8 mouse cellular contexts compared by ENCODE assay signal in genomic region chr6:107530621-107531285, GRCm38 (mm10). TPM values are rescaled to one million over a fixed set of nuclear protein-coding genes. Genes with fewer than 3 reads are reported as not detected.
DNase-seq lines count a peak whose midpoint lies in the region; ATAC-seq and TF ChIP-seq lines count a peak whose summit lies in the region.

No protein-coding gene starts in this region.

- no peaks in the 10 kb centered on the region for H3K4me1 ChIP-seq in kidney, postnatal 0 days (replicated peaks; ENCODE audit: insufficient read depth, low read length)
- peaks cover 34% of the 10 kb centered on the region for H3K4me1 ChIP-seq in forebrain, embryonic 14.5 days (ENCODE audit: control insufficient read depth, insufficient read depth, low read length)
- H3K4me1 ChIP-seq in liver, embryonic 12.5 days, result 0 out of 2 replicates have a peak, but pooled peaks cover 6% of the 10 kb centered on the region
- no peaks in the 10 kb centered on the region for H3K4me1 ChIP-seq in stomach, postnatal 0 days (replicated peaks; ENCODE audit: control insufficient read depth, insufficient read depth)

- H3K27me3 ChIP-seq in kidney, postnatal 0 days (ENCODE audit: insufficient read depth, low read length), result no peaks in the 10 kb centered on the region
- no peaks in the 10 kb centered on the region for H3K27me3 ChIP-seq in forebrain, embryonic 14.5 days (replicated peaks; ENCODE audit: control insufficient read depth, insufficient read depth, low read length)
- H3K27me3 ChIP-seq in liver, embryonic 12.5 days (replicated peaks), result peaks cover 38% of the 10 kb centered on the region
- no peaks in the 10 kb centered on the region for H3K27me3 ChIP-seq in stomach, postnatal 0 days (ENCODE audit: control insufficient read depth, insufficient read depth, low read length)

- no peak for TF ChIP-seq CTCF in kidney, postnatal 0 days (IDR thresholded peaks at IDR 0.05; ENCODE audit: low read depth)
- TF ChIP-seq CTCF in stomach, postnatal 0 days (IDR thresholded peaks at IDR 0.05; ENCODE audit: low read depth), result no peak

- H3K9me3 ChIP-seq in kidney, postnatal 0 days (replicated peaks; ENCODE audit: low read length), result no peaks in the 10 kb centered on the region
- no peaks in the 10 kb centered on the region for H3K9me3 ChIP-seq in forebrain, embryonic 14.5 days (replicated peaks; ENCODE audit: control insufficient read depth, low read length)
- H3K9me3 ChIP-seq in liver, embryonic 12.5 days (replicated peaks), result no peaks in the 10 kb centered on the region
- H3K9me3 ChIP-seq in stomach, postnatal 0 days (ENCODE audit: control insufficient read depth, low read length), result no peaks in the 10 kb centered on the region

- TF ChIP-seq EP300 in stomach, postnatal 0 days (optimal IDR thresholded peaks at IDR 0.05), result no peak

- ATAC-seq in kidney, postnatal 0 days (replicated peaks; ENCODE audit: low FRiP score, low read depth), result no peak; the same call in 1 of the 2 replicates
- no peak for ATAC-seq in forebrain, embryonic 14.5 days
- ATAC-seq in liver, embryonic 12.5 days, result no peak
- ATAC-seq in stomach, postnatal 0 days (ENCODE audit: low FRiP score, low TSS enrichment), result no peak

- H3K4me3 ChIP-seq in kidney, postnatal 0 days (replicated peaks; ENCODE audit: low read depth, low read length), result peak overlapping the region; percentile 47
- peak overlapping the region; percentile 85 for H3K4me3 ChIP-seq in forebrain, embryonic 14.5 days (ENCODE audit: low read depth, low read length)
- 0 out of 2 replicates have a peak overlapping the region, but pooled peaks have one; percentile 43 for H3K4me3 ChIP-seq in liver, embryonic 12.5 days
- peak overlapping the region; percentile 52 for H3K4me3 ChIP-seq in stomach, postnatal 0 days (ENCODE audit: low read depth, low read length)

- WGBS in kidney, postnatal 0 days, result under 1% methylated on average over 15 of the region's 15 CpGs
- 0% methylated on average over 15 of the region's 15 CpGs for WGBS in forebrain, embryonic 14.5 days
- WGBS in liver, embryonic 12.5 days (ENCODE audit: insufficient replicate concordance), result 1% methylated on average over 15 of the region's 15 CpGs
- 6% methylated on average over 15 of the region's 15 CpGs for WGBS in stomach, postnatal 0 days

- DNase-seq in kidney, postnatal 0 days (ENCODE audit: low spot score), result peak; percentile 22
- no peak for DNase-seq in kidney, adult 8-10 months
- DNase-seq in cerebellum, adult 11 months, result peak; percentile 28
- peak; percentile 47 for DNase-seq in forebrain, embryonic 14.5 days (ENCODE audit: low spot score)
- peak; percentile 17 for DNase-seq in stomach, postnatal 0 days (ENCODE audit: low spot score)
- no peak for DNase-seq in spleen, adult 18-20 months
- DNase-seq in spleen, postnatal 36 days (ENCODE audit: low spot score in 2 of 2), result no peak

- H3K9ac ChIP-seq in kidney, postnatal 0 days (ENCODE audit: low read depth, low read length), result 0 out of 2 replicates have a peak overlapping the region, but pooled peaks have one; percentile 35
- peak overlapping the region; percentile 93 for H3K9ac ChIP-seq in forebrain, embryonic 14.5 days (ENCODE audit: low read length)
- H3K9ac ChIP-seq in liver, embryonic 12.5 days, result no peak overlapping the region
- H3K9ac ChIP-seq in stomach, postnatal 0 days (ENCODE audit: low read length), result peak overlapping the region; percentile 1; the same call in 1 of the 2 replicates

- no peaks in the 10 kb centered on the region for H3K36me3 ChIP-seq in kidney, postnatal 0 days (ENCODE audit: insufficient read depth, low read length)
- H3K36me3 ChIP-seq in forebrain, embryonic 14.5 days (ENCODE audit: control insufficient read depth, insufficient read depth, low read length), result no peaks in the 10 kb centered on the region
- H3K36me3 ChIP-seq in liver, embryonic 12.5 days, result no peaks in the 10 kb centered on the region
- H3K36me3 ChIP-seq in stomach, postnatal 0 days (ENCODE audit: control insufficient read depth, insufficient read depth, low read length), result no peaks in the 10 kb centered on the region

- H3K4me2 ChIP-seq in kidney, postnatal 0 days (ENCODE audit: low read length), result peak overlapping the region; percentile 74
- peak overlapping the region; percentile 65 for H3K4me2 ChIP-seq in forebrain, embryonic 14.5 days (ENCODE audit: low read length)
- peak overlapping the region; percentile 69 for H3K4me2 ChIP-seq in liver, embryonic 12.5 days
- H3K4me2 ChIP-seq in stomach, postnatal 0 days (replicated peaks; ENCODE audit: low read depth), result peak overlapping the region; percentile 84

- H3K27ac ChIP-seq in kidney, postnatal 0 days, result no peak overlapping the region
- H3K27ac ChIP-seq in forebrain, embryonic 14.5 days (ENCODE audit: low read depth, low read length), result peak overlapping the region; percentile 92
- H3K27ac ChIP-seq in liver, embryonic 12.5 days, result no peak overlapping the region
- no peak overlapping the region for H3K27ac ChIP-seq in stomach, postnatal 0 days (replicated peaks)

RNA-seq across cellular contexts. Expression of gene Lrrn1, which starts 1.2 kb away (rescaled TPM):
- 9.7 and 9.8 TPM in 2 replicates for polyA plus RNA-seq in kidney, postnatal 0 days (2015; fragmentation: Nextera tagmentation; extraction: Ambion mirVana)
- polyA plus RNA-seq in forebrain, embryonic 14.5 days (2014; fragmentation: Nextera tagmentation; extraction: Ambion mirVana), result 47.8 and 57.2 TPM in 2 replicates
- 0.67 and 1.3 TPM in 2 replicates for polyA plus RNA-seq in liver, embryonic 12.5 days (2016; fragmentation: Nextera tagmentation; extraction: Ambion mirVana)
- 1.4 and 2.0 TPM in 2 replicates for polyA plus RNA-seq in stomach, postnatal 0 days (2015; fragmentation: Nextera tagmentation; extraction: Ambion mirVana)

Comparison
In these comparisons a context has a peak if more than half of its experiments do, and no peak if none do; other contexts are left out.
1. DNase-seq: peak in kidney, postnatal 0 days (single experiment), cerebellum, adult 11 months (single experiment), forebrain, embryonic 14.5 days (single experiment) and stomach, postnatal 0 days (single experiment); none in kidney, adult 8-10 months (0 of 2), spleen, adult 18-20 months (0 of 2) and spleen, postnatal 36 days (0 of 2).
2. Peak in every context shown above with its lines, with median percentiles within 50 percentile points of each other: H3K4me2 ChIP-seq and H3K4me3 ChIP-seq.